In the genomic region with DNA sequence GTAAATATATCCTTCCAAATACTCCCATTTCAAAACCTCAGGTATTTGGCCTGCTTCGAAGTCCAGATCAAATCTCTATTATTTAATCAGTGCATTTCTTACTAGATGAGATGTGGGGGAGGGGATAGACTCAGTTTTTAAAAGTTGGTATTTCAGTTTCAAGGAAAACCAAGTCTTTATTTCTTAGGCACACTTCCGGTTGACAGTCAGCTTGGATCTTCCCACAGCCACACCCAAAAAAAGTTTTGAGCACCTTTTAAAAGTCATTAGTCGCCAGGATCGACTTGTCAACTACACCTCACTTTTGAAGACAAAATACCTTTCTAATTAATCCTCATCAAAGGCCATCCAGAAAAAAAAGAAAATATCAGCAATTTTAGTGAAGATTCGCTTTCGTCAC, we compare ENCODE assay signal across 8 mouse cellular contexts. TPM values are rescaled to one million over a fixed set of nuclear protein-coding genes. Genes with fewer than 3 reads are reported as not detected.
A peak's percentile ranks its signal among the peaks of the same experiment; 100 is the strongest.
DNase-seq lines count a peak whose midpoint lies in the region; ATAC-seq and TF ChIP-seq lines count a peak whose summit lies in the region.

No protein-coding gene starts in this region.

- peaks cover 60% of the 10 kb centered on the region for H3K79me2 ChIP-seq in C2C12 (ENCODE audit: control insufficient read depth, insufficient read depth)

- H3ac ChIP-seq in C2C12 (ENCODE audit: control insufficient read depth, insufficient read length, low read depth): peak overlapping the region; percentile 12

- H3K27me3 ChIP-seq in heart, embryonic 11.5 days (ENCODE audit: control insufficient read depth, insufficient read depth, low read length): no peaks in the 10 kb centered on the region
- no peaks in the 10 kb centered on the region for H3K27me3 ChIP-seq in C2C12 (ENCODE audit: control insufficient read depth, insufficient read depth, insufficient read length)
- H3K27me3 ChIP-seq in forebrain, embryonic 12.5 days: no peaks in the 10 kb centered on the region
- H3K27me3 ChIP-seq in liver, embryonic 13.5 days: no peaks in the 10 kb centered on the region

- H3K4me2 ChIP-seq in heart, embryonic 11.5 days: peak overlapping the region; percentile 64
- peak overlapping the region; percentile 61 for H3K4me2 ChIP-seq in forebrain, embryonic 12.5 days
- peak overlapping the region; percentile 74 for H3K4me2 ChIP-seq in liver, embryonic 13.5 days

- WGBS in heart, embryonic 11.5 days (ENCODE audit: insufficient replicate concordance): 8% methylated on average over 6 of the region's 6 CpGs
- 14% methylated on average over 6 of the region's 6 CpGs for WGBS in forebrain, embryonic 12.5 days
- 4% methylated on average over 6 of the region's 6 CpGs for WGBS in liver, embryonic 13.5 days (ENCODE audit: insufficient replicate concordance)

- ATAC-seq in heart, embryonic 11.5 days (replicated peaks; ENCODE audit: insufficient number of reproducible peaks, low FRiP score, low TSS enrichment): no peak
- ATAC-seq in forebrain, embryonic 12.5 days (ENCODE audit: low FRiP score): no peak
- ATAC-seq in liver, embryonic 13.5 days (ENCODE audit: low read depth): no peak

- H3K27ac ChIP-seq in heart, embryonic 11.5 days (ENCODE audit: low read depth, low read length): peak overlapping the region; percentile 100
- H3K27ac ChIP-seq in forebrain, embryonic 12.5 days: no peak overlapping the region
- H3K27ac ChIP-seq in liver, embryonic 13.5 days: peak overlapping the region; percentile 99

- no peak for TF ChIP-seq CTCF in C2C12 (IDR thresholded peaks at IDR 0.05; ENCODE audit: control insufficient read depth, insufficient read depth, insufficient read length)

- H3K9me3 ChIP-seq in heart, embryonic 11.5 days (replicated peaks; ENCODE audit: control insufficient read depth, low read length): no peaks in the 10 kb centered on the region; the same call in 1 of the 2 replicates
- no peaks in the 10 kb centered on the region for H3K9me3 ChIP-seq in forebrain, embryonic 12.5 days
- no peaks in the 10 kb centered on the region for H3K9me3 ChIP-seq in liver, embryonic 13.5 days (replicated peaks)

- peak overlapping the region; percentile 96 for H3K4me3 ChIP-seq in heart, embryonic 11.5 days (ENCODE audit: low read depth, low read length)
- peak overlapping the region; percentile 99 for H3K4me3 ChIP-seq in C2C12 (ENCODE audit: insufficient read depth, poor library complexity, severe bottlenecking)
- peak overlapping the region; percentile 81 for H3K4me3 ChIP-seq in forebrain, embryonic 12.5 days (replicated peaks)
- H3K4me3 ChIP-seq in liver, embryonic 13.5 days (replicated peaks): peak overlapping the region; percentile 90

- intact Hi-C loops in heart, postnatal 14 days (cut with DNase I): loop anchor here (5.0 kb wide), 1 partner anchor 181 kb away; the partner anchor contains the start of gene Lpin2

- H3K36me3 ChIP-seq in heart, embryonic 11.5 days (ENCODE audit: control insufficient read depth, insufficient read depth, low read length): peaks cover 4% of the 10 kb centered on the region; the same call in 1 of the 2 replicates
- peaks cover 34% of the 10 kb centered on the region for H3K36me3 ChIP-seq in C2C12 (ENCODE audit: control insufficient read depth, insufficient read depth)
- peaks cover 5% of the 10 kb centered on the region; the same call in 1 of the 2 replicates for H3K36me3 ChIP-seq in forebrain, embryonic 12.5 days (replicated peaks)
- H3K36me3 ChIP-seq in liver, embryonic 13.5 days: peaks cover 15% of the 10 kb centered on the region

- no peak for DNase-seq in heart, postnatal 14 days
- no peak for DNase-seq in liver, embryonic 13.5 days
- no peak for DNase-seq in ovary, adult 18-20 months (ENCODE audit: low spot score)
- DNase-seq in spleen, postnatal 36 days (ENCODE audit: low spot score in 2 of 2): no peak
- DNase-seq in ovary, postnatal 10 days (ENCODE audit: low spot score): no peak

- peaks cover 31% of the 10 kb centered on the region for H3K4me1 ChIP-seq in heart, embryonic 11.5 days (ENCODE audit: control insufficient read depth, insufficient read depth, low read length)
- H3K4me1 ChIP-seq in forebrain, embryonic 12.5 days: peaks cover 20% of the 10 kb centered on the region
- peaks cover 48% of the 10 kb centered on the region for H3K4me1 ChIP-seq in liver, embryonic 13.5 days (replicated peaks)

- peak overlapping the region; percentile 100 for H3K9ac ChIP-seq in heart, embryonic 11.5 days (ENCODE audit: low read depth, low read length)
- peak overlapping the region; percentile 80 for H3K9ac ChIP-seq in forebrain, embryonic 12.5 days
- peak overlapping the region; percentile 98 for H3K9ac ChIP-seq in liver, embryonic 13.5 days

- peaks cover 56% of the 10 kb centered on the region for H3K79me3 ChIP-seq in C2C12 (ENCODE audit: low read depth)

TF ChIP-seq in C2C12, 6 proteins besides CTCF, POLR2A, EP300 and RAD21:
- TF ChIP-seq FOSL1 (IDR thresholded peaks at IDR 0.05; ENCODE audit: insufficient read depth, low read length, poor library complexity, severe bottlenecking): no peak
- no peak for TF ChIP-seq MAX (IDR thresholded peaks at IDR 0.05)
- no peak for TF ChIP-seq MYOG (IDR thresholded peaks at IDR 0.05; ENCODE audit: control insufficient read depth, extremely low read depth, insufficient read length)
- TF ChIP-seq USF1 (IDR thresholded peaks at IDR 0.05; ENCODE audit: low read depth): no peak
- TF ChIP-seq MYOD1 (IDR thresholded peaks at IDR 0.05; ENCODE audit: control insufficient read depth, insufficient read length, low read depth): no peak
- TF ChIP-seq CEBPB (IDR thresholded peaks at IDR 0.05; ENCODE audit: low read depth): no peak
TF ChIP-seq in C2C12: peak in this region for 0.

RNA-seq across cellular contexts. Expression of gene Myom1, which starts 1.4 kb away (rescaled TPM):
- 208 and 237 TPM in 2 replicates for polyA plus RNA-seq in heart, embryonic 11.5 days (2014; fragmentation: Nextera tagmentation; extraction: Ambion mirVana)
- total RNA-seq in heart, postnatal 14 days (2021): 1,000 to 10,000 TPM; 1,141 to 1,154 TPM
- 0.35 TPM for polyA plus RNA-seq in C2C12 (2012; fragmentation: generic; extraction: Trizol)
- polyA plus RNA-seq in forebrain, embryonic 12.5 days (2016; fragmentation: Nextera tagmentation; extraction: Ambion mirVana): 1.7 and 2.0 TPM in 2 replicates
- 1.7 and 2.1 TPM in 2 replicates for polyA plus RNA-seq in liver, embryonic 13.5 days (2015; fragmentation: Nextera tagmentation; extraction: Ambion mirVana)

RNA-seq across cellular contexts. Expression of gene Myl12a, which starts 1.6 kb away (rescaled TPM):
- 878 and 906 TPM in 2 replicates for polyA plus RNA-seq in heart, embryonic 11.5 days (2014; fragmentation: Nextera tagmentation; extraction: Ambion mirVana)
- total RNA-seq in heart, postnatal 14 days (2021): 100 to 1,000 TPM; 728 to 823 TPM
- 770 TPM for polyA plus RNA-seq in C2C12 (2012; fragmentation: generic; extraction: Trizol)
- polyA plus RNA-seq in forebrain, embryonic 12.5 days (2016; fragmentation: Nextera tagmentation; extraction: Ambion mirVana): 265 and 294 TPM in 2 replicates
- polyA plus RNA-seq in liver, embryonic 13.5 days (2015; fragmentation: Nextera tagmentation; extraction: Ambion mirVana): 237 and 258 TPM in 2 replicates

Comparison
In these comparisons a context has a peak if more than half of its experiments do, and no peak if none do; other contexts are left out.
1. RNA of gene Myom1, which starts 1.4 kb away (polyA plus RNA-seq): 208 to 237 TPM in heart, embryonic 11.5 days; 1.7 to 2.1 TPM in liver, embryonic 13.5 days, 1.7 to 2.0 TPM in forebrain, embryonic 12.5 days and 0.35 TPM in C2C12 (single experiment); every median in the first group is over 10 times any median in the second.
2. Peak in every context shown above with its lines, with median percentiles within 50 percentile points of each other: H3K4me2 ChIP-seq, H3K4me3 ChIP-seq and H3K9ac ChIP-seq.